In the genomic region with DNA sequence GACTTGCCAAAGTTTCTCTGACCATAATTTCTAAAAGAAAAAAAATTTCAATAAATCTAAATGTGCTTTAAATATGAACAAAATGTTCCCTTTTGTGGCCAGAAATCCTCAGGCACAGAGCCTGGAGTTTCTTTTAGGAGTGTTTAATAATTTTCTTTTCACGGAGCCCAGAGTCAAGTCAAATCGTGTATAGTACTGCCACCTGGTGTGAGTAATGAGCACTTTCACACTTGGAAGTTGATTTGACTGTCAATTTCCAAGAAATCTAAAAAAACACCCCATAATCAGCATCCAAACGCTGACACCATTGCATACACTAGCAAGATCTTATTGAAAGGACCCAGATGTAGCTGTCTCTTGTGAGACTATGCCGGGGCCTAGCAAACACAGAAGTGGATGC, we compare ENCODE assay signal across 13 mouse cellular contexts. TPM values are rescaled to one million over a fixed set of nuclear protein-coding genes. Genes with fewer than 3 reads are reported as not detected.
DNase-seq lines count a peak whose midpoint lies in the region; ATAC-seq and TF ChIP-seq lines count a peak whose summit lies in the region.
"Not testable (repeated sequence)": the region's sequence is repeated elsewhere in the genome, so short reads cannot be mapped to it uniquely, and the experiment has no call there.
"Had no signal": no experiment of that assay in that cellular context is flagged by ENCODE, and none has a peak within 500 bp of the region (broad histone marks: within the 10 kb centered on the region; RNA-seq: fewer than 3 reads in every experiment).

No protein-coding gene starts in this region.

- peak; percentile 55 for TF ChIP-seq CTCF in Patski (IDR thresholded peaks at IDR 0.05)
- TF ChIP-seq CTCF in heart, adult 2 months (IDR thresholded peaks at IDR 0.05): peak; percentile 75

- not testable (repeated sequence) for H3K4me2 ChIP-seq in intestine, embryonic 15.5 days (replicated peaks); limb, embryonic 14.5 days (replicated peaks; ENCODE audit: low read depth, low read length, severe bottlenecking); stomach, embryonic 15.5 days

- H3K4me3 ChIP-seq in heart, adult 2 months; intestine, embryonic 15.5 days (replicated peaks); limb, embryonic 14.5 days (replicated peaks; ENCODE audit: low read length); stomach, embryonic 15.5 days (replicated peaks): not testable (repeated sequence)

- not testable (repeated sequence) for TF ChIP-seq EP300 in heart, adult 2 months (IDR thresholded peaks at IDR 0.05; ENCODE audit: insufficient read depth, low read depth, low read length)

- ATAC-seq in Patski: not testable (repeated sequence)
- ATAC-seq in intestine, embryonic 15.5 days: peak; percentile 68; the same call in 1 of the 2 replicates
- ATAC-seq in limb, embryonic 14.5 days (ENCODE audit: low FRiP score, low read depth): peak; percentile 81
- peak; percentile 45 for ATAC-seq in megakaryocyte progenitor cell, adult 5-6 weeks (replicated peaks; ENCODE audit: poor library complexity)
- 0 out of 2 replicates have a peak, but pooled peaks have one; percentile 68 for ATAC-seq in stomach, embryonic 15.5 days (ENCODE audit: insufficient read depth, low FRiP score, low read depth)

- H3K9me3 ChIP-seq in intestine, embryonic 15.5 days; limb, embryonic 14.5 days (ENCODE audit: control insufficient read depth, low read length); stomach, embryonic 15.5 days: not testable (repeated sequence)

- DNase-seq in B cell, adult 2 months: peak; percentile 42 to 54
- not testable (repeated sequence) for DNase-seq in Patski (ENCODE audit: low read depth, low spot score); heart, adult 2 months
- DNase-seq in embryo, embryonic 10.5 days (ENCODE audit: low spot score): peak; percentile 48
- DNase-seq in limb, embryonic 14.5 days (ENCODE audit: low spot score): peak; percentile 57

- CTCF ChIA-PET in Patski (lab: Charles Lee): interaction anchor here (0.9 to 3.5 kb wide), 13 partner anchors 9 to 163 kb away, joined by 3 to 35 read pairs (median 5); a partner anchor contains a TSS

- not testable (repeated sequence) for H3K4me1 ChIP-seq in heart, adult 2 months (ENCODE audit: control insufficient read depth, insufficient read depth, low read length); intestine, embryonic 15.5 days (replicated peaks); limb, embryonic 14.5 days (ENCODE audit: control insufficient read depth, insufficient read depth, low read length); stomach, embryonic 15.5 days

- in situ Hi-C loops in Patski (cut with MboI; ENCODE audit: low pct_unique_long_range_greater_than_20kb): loop anchor here (5.0 kb wide), 2 partner anchors 47 to 107 kb away; a partner anchor contains a TSS

- 12% methylated on average over 4 of the region's 4 CpGs for WGBS in heart, adult 2 months
- whole genome bisulfite sequencing in intestine, embryonic 15.5 days: 29% methylated on average over 4 of the region's 4 CpGs
- 16% methylated on average over 3 of the region's 4 CpGs for WGBS in limb, embryonic 14.5 days
- 26% methylated on average over 4 of the region's 4 CpGs for WGBS in stomach, embryonic 15.5 days

- intact Hi-C loops in heart, adult 2 months (cut with DNase I): loop anchor here (5.0 kb wide), 2 partner anchors 47 to 107 kb away; a partner anchor contains a TSS

- H3K79me2 ChIP-seq in heart, adult 2 months (replicated peaks; ENCODE audit: control insufficient read depth, insufficient read depth, low read length): not testable (repeated sequence)

- not testable (repeated sequence) for H3K9ac ChIP-seq in heart, adult 2 months (ENCODE audit: low read depth, low read length); intestine, embryonic 15.5 days; limb, embryonic 14.5 days (ENCODE audit: low read depth, low read length, severe bottlenecking); stomach, embryonic 15.5 days

- H3K27ac ChIP-seq in heart, adult 2 months; intestine, embryonic 15.5 days: not testable (repeated sequence)
- H3K27ac ChIP-seq in limb, embryonic 14.5 days (replicated peaks; ENCODE audit: low read depth, low read length): peak overlapping the region; percentile 67; the same call in 1 of the 2 replicates
- peak overlapping the region; percentile 46; the same call in 1 of the 2 replicates for H3K27ac ChIP-seq in stomach, embryonic 15.5 days

- not testable (repeated sequence) for H3K36me3 ChIP-seq in heart, adult 2 months (ENCODE audit: control insufficient read depth, insufficient read depth, low read length); intestine, embryonic 15.5 days; limb, embryonic 14.5 days (ENCODE audit: control insufficient read depth, insufficient read depth, low read length); stomach, embryonic 15.5 days

- TF ChIP-seq POLR2A in heart, adult 2 months (IDR thresholded peaks at IDR 0.05; ENCODE audit: insufficient read depth, low read depth, low read length); limb, embryonic 14.5 days (IDR thresholded peaks at IDR 0.05; ENCODE audit: borderline replicate concordance, extremely low read depth, insufficient read depth, insufficient read length): not testable (repeated sequence)

- H3K27me3 ChIP-seq in Patski; heart, adult 2 months (ENCODE audit: control insufficient read depth, insufficient read depth, low read length); intestine, embryonic 15.5 days (replicated peaks); limb, embryonic 14.5 days (ENCODE audit: control insufficient read depth, insufficient read depth, low read length); stomach, embryonic 15.5 days (replicated peaks): not testable (repeated sequence)

- POLR2A ChIA-PET in Patski (lab: Charles Lee): interaction anchor here (1.6 kb wide), 1 partner anchor 109 kb away, joined by 3 read pairs; no protein-coding TSS in a partner anchor

RNA-seq across cellular contexts. Expression of a gene that starts 27.2 kb away (rescaled TPM):
- 11.6 TPM for polyA plus RNA-seq in Patski (2021)
- 10 to 100 TPM; 24.0 to 30.4 TPM for total RNA-seq in heart, adult 2 months (2021)
- 41.7 and 57.6 TPM in 2 replicates for polyA plus RNA-seq in heart, adult 2 months (2012; rRNA removed)
- 44.5 and 47.8 TPM in 2 replicates for polyA plus RNA-seq in intestine, embryonic 15.5 days (2015; fragmentation: Nextera tagmentation; extraction: Ambion mirVana)
- polyA plus RNA-seq in limb, embryonic 14.5 days (2012; rRNA removed): 104 TPM in 2 replicates
- polyA plus RNA-seq in limb, embryonic 14.5 days (2014; fragmentation: Nextera tagmentation; extraction: Ambion mirVana): 147 and 149 TPM in 2 replicates
- 2,686 and 2,904 TPM in 2 replicates for total RNA-seq in megakaryocyte progenitor cell, adult 5-6 weeks (2015)
- 1,309 and 1,334 TPM in 2 replicates for total RNA-seq in megakaryocyte progenitor cell, adult 5-6 weeks (2017)
- 56.1 and 70.2 TPM in 2 replicates for polyA plus RNA-seq in stomach, embryonic 15.5 days (2015; fragmentation: Nextera tagmentation; extraction: Ambion mirVana)

RNA-seq across cellular contexts. Expression of a gene that starts 45.2 kb away (rescaled TPM):
- 1.3 TPM for polyA plus RNA-seq in Patski (2021)
- under 1 TPM in 1 of 2 experiments, not detected in 1; 0.30 TPM for total RNA-seq in heart, adult 2 months (2021)
- 0.04 and 0.26 TPM in 2 replicates for polyA plus RNA-seq in heart, adult 2 months (2012; rRNA removed)
- polyA plus RNA-seq in intestine, embryonic 15.5 days (2015; fragmentation: Nextera tagmentation; extraction: Ambion mirVana): not detected in 2 replicates
- polyA plus RNA-seq in limb, embryonic 14.5 days (2012; rRNA removed): 0.12 and 0.20 TPM in 2 replicates
- 0.23 TPM in 1 of 2 replicates, not detected in the other for polyA plus RNA-seq in limb, embryonic 14.5 days (2014; fragmentation: Nextera tagmentation; extraction: Ambion mirVana)
- total RNA-seq in megakaryocyte progenitor cell, adult 5-6 weeks (2015): 0.05 TPM in 1 of 2 replicates, not detected in the other
- total RNA-seq in megakaryocyte progenitor cell, adult 5-6 weeks (2017): 0.03 and 0.08 TPM in 2 replicates
- polyA plus RNA-seq in stomach, embryonic 15.5 days (2015; fragmentation: Nextera tagmentation; extraction: Ambion mirVana): not detected in 2 replicates
- total RNA-seq: monocyte, adult 5-6 weeks had no signal
- polyA plus RNA-seq: embryonic facial prominence, embryonic 12.5 days; forebrain, embryonic 15.5 days; hindbrain, embryonic 11.5 days; liver, embryonic 15.5 days had no signal

RNA-seq across cellular contexts. Expression of a gene that starts 46.9 kb away (rescaled TPM):
- 0.30 TPM for polyA plus RNA-seq in Patski (2021)
- total RNA-seq in heart, adult 2 months (2021): not detected
- polyA plus RNA-seq in heart, adult 2 months (2012; rRNA removed): 0.29 and 0.51 TPM in 2 replicates
- polyA plus RNA-seq in intestine, embryonic 15.5 days (2015; fragmentation: Nextera tagmentation; extraction: Ambion mirVana): 14.6 and 37.0 TPM in 2 replicates
- polyA plus RNA-seq in limb, embryonic 14.5 days (2012; rRNA removed): 0.52 and 0.59 TPM in 2 replicates
- polyA plus RNA-seq in limb, embryonic 14.5 days (2014; fragmentation: Nextera tagmentation; extraction: Ambion mirVana): 0.55 and 0.69 TPM in 2 replicates
- total RNA-seq in megakaryocyte progenitor cell, adult 5-6 weeks (2015): 1.0 and 4.4 TPM in 2 replicates
- total RNA-seq in megakaryocyte progenitor cell, adult 5-6 weeks (2017): 0.25 and 0.91 TPM in 2 replicates
- polyA plus RNA-seq in stomach, embryonic 15.5 days (2015; fragmentation: Nextera tagmentation; extraction: Ambion mirVana): 40.1 and 57.2 TPM in 2 replicates
